Mouse (Mus musculus) layer of hippocampus, postnatal 25 days (tissue): ENCODE data around the gene Zfp385a. TPM values are rescaled to one million over a fixed set of nuclear protein-coding genes. Genes with fewer than 3 reads are reported as not detected.
A peak's percentile ranks its signal among the peaks of the same experiment; 100 is the strongest.

Source experiments
- DNase-seq, 2 experiments: peaks; one replicate each; pipeline ENCODE4 v3.0.0; 2022; ENCODE audit warnings: mixed read lengths in 2 of 2, low spot score in 1 of 2; ENCODE audit errors: extremely low spot score in 1 of 2
- total RNA-seq, 2 experiments: library from RNA; stranded (reverse); gene quantifications; 2 replicates each; pipeline ENCODE4 v1.2.3; 2021

Gene Zfp385a
- total RNA-seq, 2 experiments from 2014 or later, result 40.7 to 45.0 TPM

GRCm38 (mm10) chr15:103364761-103365160, 24.9 kb upstream of the Zfp385a start:
- DNase-seq, result no peak

GRCm38 (mm10) chr15:103363809-103364208, 23.9 kb upstream of the Zfp385a start:
- DNase-seq, result no peak

GRCm38 (mm10) chr15:103362950-103363349, 23.1 kb upstream of the Zfp385a start:
- DNase-seq, result no peak

- DNase-seq, result no peak
Observed at GRCm38 (mm10) chr15:103362333-103362732, 22.4 kb upstream of the Zfp385a start.

- no peak for DNase-seq
Observed at GRCm38 (mm10) chr15:103361269-103361668, 21.4 kb upstream of the Zfp385a start.

- no peak for DNase-seq
Observed at GRCm38 (mm10) chr15:103359869-103360602, 20.1 kb upstream of the Zfp385a start.

GRCm38 (mm10) chr15:103359122-103359510, 19.2 kb upstream of the Zfp385a start:
- no peak for DNase-seq

- DNase-seq, result no peak
Observed at GRCm38 (mm10) chr15:103358278-103359121, 18.6 kb upstream of the Zfp385a start.

GRCm38 (mm10) chr15:103357817-103358216, 17.9 kb upstream of the Zfp385a start:
- DNase-seq, result no peak

- DNase-seq, result no peak
Observed at GRCm38 (mm10) chr15:103356130-103356529, 16.2 kb upstream of the Zfp385a start.

- no peak for DNase-seq
Observed at GRCm38 (mm10) chr15:103355420-103355819, 15.5 kb upstream of the Zfp385a start.

- DNase-seq, result no peak
Observed at GRCm38 (mm10) chr15:103354690-103355089, 14.8 kb upstream of the Zfp385a start.

GRCm38 (mm10) chr15:103353511-103354256, 13.8 kb upstream of the Zfp385a start:
- no peak for DNase-seq

- peak in 1 of 2 experiments; percentile 65 for DNase-seq
Observed at GRCm38 (mm10) chr15:103352856-103353255, 13.0 kb upstream of the Zfp385a start.

GRCm38 (mm10) chr15:103347275-103347684, 7.4 kb upstream of the Zfp385a start:
- DNase-seq, result peak in 1 of 2 experiments; percentile 70

GRCm38 (mm10) chr15:103345789-103346188, 5.9 kb upstream of the Zfp385a start:
- DNase-seq, result no peak

- no peak for DNase-seq
Observed at GRCm38 (mm10) chr15:103343556-103343955, 3.7 kb upstream of the Zfp385a start.

GRCm38 (mm10) chr15:103343008-103343407, 3.1 kb upstream of the Zfp385a start:
- DNase-seq, result no peak

- DNase-seq, result peak; percentile 67 to 72
Observed at GRCm38 (mm10) chr15:103342415-103342814, 2.5 kb upstream of the Zfp385a start.

- no peak for DNase-seq
Observed at GRCm38 (mm10) chr15:103341547-103341946, 1.7 kb upstream of the Zfp385a start.

- DNase-seq, result no peak
Observed at GRCm38 (mm10) chr15:103340786-103341185, 893 bp upstream of the Zfp385a start.
